Mouse (Mus musculus): ENCODE results near the gene 1810055G02Rik.
A peak's percentile ranks its signal among the peaks of the same experiment; 100 is the strongest.

Gene 1810055G02Rik

GRCm38 (mm10) chr19:3743851-3744512 is 35.9 kb downstream of the 1810055G02Rik start:
- peak in 1 of 2 experiments; percentile 20 for DNase-seq

- no peak for DNase-seq
Measured at GRCm38 (mm10) chr19:3752621-3753239, 44.6 kb downstream of the 1810055G02Rik start.

- DNase-seq = no peak
Measured at GRCm38 (mm10) chr19:3753240-3753633, 45.1 kb downstream of the 1810055G02Rik start.

GRCm38 (mm10) chr19:3753738-3754137 is 45.6 kb downstream of the 1810055G02Rik start:
- no peak for DNase-seq

GRCm38 (mm10) chr19:3757861-3758260 is 49.8 kb downstream of the 1810055G02Rik start:
- DNase-seq = no peak

- no peak for DNase-seq
Measured at GRCm38 (mm10) chr19:3765221-3765820, 57.2 kb downstream of the 1810055G02Rik start.

GRCm38 (mm10) chr19:3766378-3766777 is 58.3 kb downstream of the 1810055G02Rik start:
- DNase-seq = no peak

GRCm38 (mm10) chr19:3767276-3767780 is 59.2 kb downstream of the 1810055G02Rik start, which contains the start of gene Kmt5b:
TSS of gene Kmt5b (plus strand) at chr19:3767421.
- DNase-seq = no peak
